Mouse (Mus musculus) liver, embryonic 13.5 days (tissue): Measurements from ENCODE around the gene Ntmt1. TPM values are rescaled to one million over a fixed set of nuclear protein-coding genes. Genes with fewer than 3 reads are reported as not detected.

ENCODE experiments used
- ATAC-seq: fragments of 200-750 bp; cut with Nextera tagmentation; 2 replicates; pipeline ENCODE4 v1.8.0; 2017; ENCODE audit warnings: low read depth, mild to moderate bottlenecking, moderate number of reproducible peaks, moderate library complexity
- DNase-seq: peaks from one replicate; pipeline ENCODE4 v3.0.0; 2022
- H3K27ac ChIP-seq: fragments of 300-500 bp; sonication (generic); 2 replicates; pipeline ENCODE4 v1.5.1; 2015; ENCODE audit warnings: moderate library complexity, mild to moderate bottlenecking, inconsistent platforms
- H3K27me3 ChIP-seq: fragments of 300-500 bp; sonication (generic); 2 replicates; pipeline ENCODE4 v1.6.1; 2015; ENCODE audit warnings: mild to moderate bottlenecking, inconsistent platforms
- H3K36me3 ChIP-seq: fragments of 300-500 bp; sonication (generic); 2 replicates; pipeline ENCODE4 v1.6.1; 2015; ENCODE audit warnings: mild to moderate bottlenecking, inconsistent platforms
- H3K4me1 ChIP-seq: fragments of 300-500 bp; sonication (generic); replicated peaks from 2 replicates; pipeline ENCODE4 v1.6.1; 2015; ENCODE audit warnings: inconsistent platforms
- H3K4me2 ChIP-seq: fragments of 300-500 bp; sonication (generic); 2 replicates; pipeline ENCODE4 v1.6.1; 2015; ENCODE audit warnings: inconsistent platforms, mild to moderate bottlenecking, moderate library complexity
- H3K4me3 ChIP-seq: fragments of 300-500 bp; sonication (generic); replicated peaks from 2 replicates; pipeline ENCODE4 v1.5.1; 2015; ENCODE audit warnings: mild to moderate bottlenecking, inconsistent platforms
- H3K9ac ChIP-seq: fragments of 300-500 bp; sonication (generic); 2 replicates; pipeline ENCODE4 v1.6.1; 2015; ENCODE audit warnings: mild to moderate bottlenecking, inconsistent platforms
- H3K9me3 ChIP-seq: fragments of 300-500 bp; sonication (generic); replicated peaks from 2 replicates; pipeline ENCODE4 v1.6.1; 2016; ENCODE audit warnings: inconsistent platforms
- WGBS: fragments of 180-500 bp; shearing (Covaris S2); methylation state at CpG from one replicate; pipeline ENCODE4 v1.1.7; 2015; ENCODE audit not compliant: insufficient replicate concordance; 5-methylcytosine and 5-hydroxymethylcytosine counted together
- polyA plus RNA-seq: library from polyadenylated mRNA; unstranded; fragments of >200 nt; fragmentation: Nextera tagmentation; extraction: Ambion mirVana; gene quantifications from 2 replicates; pipeline ENCODE4 v1.2.1, GENCODE M21; 2015

Gene Ntmt1
- polyA plus RNA-seq, 1 experiment from 2014 or later: 36.3 TPM

- Histone ChIP-seq H3K9me3 (no peaks in the 10 kb centered on the region), H3K4me2 (peak overlapping the region; percentile 60), H3K4me1 (peaks cover 30% of the 10 kb centered on the region), H3K27me3 (peaks cover 32% of the 10 kb centered on the region), H3K4me3 (peak overlapping the region; percentile 42), H3K27ac (peak overlapping the region; percentile 72), H3K9ac (peak overlapping the region; percentile 57), H3K36me3 (no peaks in the 10 kb centered on the region)
- WGBS: 5% methylated on average over 39 of the region's 40 CpGs
- DNase-seq (no peak), ATAC-seq (peak; percentile 63)
Measured at GRCm38 (mm10) chr2:30784078-30784994, 23.3 kb upstream of the Ntmt1 start.

- no peak for ATAC-seq
- WGBS: 39% methylated on average over 4 of the region's 4 CpGs
- Histone ChIP-seq H3K27me3 (peaks cover 36% of the 10 kb centered on the region), H3K9ac (no peak overlapping the region; the same call in 1 of the 2 replicates), H3K36me3 (no peaks in the 10 kb centered on the region), H3K4me1 (peaks cover 30% of the 10 kb centered on the region), H3K4me3 (no peak overlapping the region), H3K9me3 (no peaks in the 10 kb centered on the region), H3K27ac (no peak overlapping the region), H3K4me2 (no peak overlapping the region)
- DNase-seq: no peak
Measured at GRCm38 (mm10) chr2:30787466-30787865, 20.2 kb upstream of the Ntmt1 start.

GRCm38 (mm10) chr2:30792061-30792460 is 15.6 kb upstream of the Ntmt1 start:
- H3K36me3 ChIP-seq: no peaks in the 10 kb centered on the region
- no peak overlapping the region for H3K9ac ChIP-seq
- H3K4me1 ChIP-seq: peaks cover 25% of the 10 kb centered on the region
- H3K27ac ChIP-seq: no peak overlapping the region
- H3K4me3 ChIP-seq: no peak overlapping the region
- H3K27me3 ChIP-seq: peaks cover 27% of the 10 kb centered on the region
- DNase-seq: no peak
- ATAC-seq: no peak
- no peak overlapping the region for H3K4me2 ChIP-seq
- WGBS: 74% methylated on average over 7 of the region's 7 CpGs
- no peaks in the 10 kb centered on the region for H3K9me3 ChIP-seq

- peaks cover 25% of the 10 kb centered on the region for H3K4me1 ChIP-seq
- H3K27ac ChIP-seq: no peak overlapping the region
- H3K4me2 ChIP-seq: peak overlapping the region; percentile 70
- ATAC-seq (peak; percentile 77), DNase-seq (peak; percentile 80)
- H3K9ac ChIP-seq: peak overlapping the region; percentile 56
- peak overlapping the region; percentile 50 for H3K4me3 ChIP-seq
- no peaks in the 10 kb centered on the region for H3K9me3 ChIP-seq
- H3K27me3 ChIP-seq: peaks cover 47% of the 10 kb centered on the region
- H3K36me3 ChIP-seq: no peaks in the 10 kb centered on the region
- 7% methylated on average over 48 of the region's 48 CpGs for WGBS
Measured at GRCm38 (mm10) chr2:30794179-30795108, 13.2 kb upstream of the Ntmt1 start.

- Histone ChIP-seq H3K27ac (no peak overlapping the region), H3K4me1 (peaks cover 25% of the 10 kb centered on the region), H3K4me2 (peak overlapping the region; percentile 70), H3K9me3 (no peaks in the 10 kb centered on the region), H3K9ac (peak overlapping the region; percentile 56), H3K27me3 (peaks cover 56% of the 10 kb centered on the region), H3K36me3 (no peaks in the 10 kb centered on the region), H3K4me3 (peak overlapping the region; percentile 50)
- DNase-seq (no peak), ATAC-seq (no peak)
- 64% methylated on average over 7 of the region's 7 CpGs for whole genome bisulfite sequencing
Measured at GRCm38 (mm10) chr2:30795271-30795888, 12.2 kb upstream of the Ntmt1 start.

GRCm38 (mm10) chr2:30795889-30796275 is 11.7 kb upstream of the Ntmt1 start:
- peaks cover 27% of the 10 kb centered on the region for H3K4me1 ChIP-seq
- DNase-seq (no peak), ATAC-seq (no peak)
- H3K9me3 ChIP-seq: no peaks in the 10 kb centered on the region
- 60% methylated on average over 5 of the region's 5 CpGs for WGBS
- no peaks in the 10 kb centered on the region for H3K36me3 ChIP-seq
- H3K27me3 ChIP-seq: peaks cover 61% of the 10 kb centered on the region
- H3K4me3 ChIP-seq: no peak overlapping the region
- H3K27ac ChIP-seq: no peak overlapping the region
- peak overlapping the region; percentile 48 for H3K4me2 ChIP-seq
- peak overlapping the region; percentile 3; the same call in 1 of the 2 replicates for H3K9ac ChIP-seq

GRCm38 (mm10) chr2:30796382-30796781 is 11.2 kb upstream of the Ntmt1 start:
- no peak overlapping the region for H3K27ac ChIP-seq
- peaks cover 31% of the 10 kb centered on the region for H3K4me1 ChIP-seq

GRCm38 (mm10) chr2:30799456-30799855 is 8.2 kb upstream of the Ntmt1 start:
- Histone ChIP-seq H3K4me2 (no peak overlapping the region), H3K27ac (no peak overlapping the region), H3K9ac (no peak overlapping the region), H3K9me3 (no peaks in the 10 kb centered on the region), H3K4me3 (no peak overlapping the region), H3K27me3 (peaks cover 91% of the 10 kb centered on the region), H3K36me3 (no peaks in the 10 kb centered on the region), H3K4me1 (peaks cover 34% of the 10 kb centered on the region)
- 59% methylated on average over 3 of the region's 3 CpGs for WGBS
- ATAC-seq (no peak), DNase-seq (no peak)

More at GRCm38 (mm10) chr2:30796382-30796781, 11.2 kb upstream of the Ntmt1 start:
- peak overlapping the region; percentile 3; the same call in 1 of the 2 replicates for H3K9ac ChIP-seq
- DNase-seq (peak; percentile 58), ATAC-seq (peak; percentile 47)
- no peaks in the 10 kb centered on the region for H3K9me3 ChIP-seq
- peaks cover 66% of the 10 kb centered on the region for H3K27me3 ChIP-seq
- WGBS: 4% methylated on average over 11 of the region's 11 CpGs
- H3K4me3 ChIP-seq: peak overlapping the region; percentile 6; the same call in 1 of the 2 replicates
- peak overlapping the region; percentile 48 for H3K4me2 ChIP-seq
- H3K36me3 ChIP-seq: no peaks in the 10 kb centered on the region

GRCm38 (mm10) chr2:30800671-30801066 is 7.0 kb upstream of the Ntmt1 start:
- no peak overlapping the region for H3K27ac ChIP-seq
- WGBS: 23% methylated on average over 7 of the region's 7 CpGs
- H3K4me1 ChIP-seq: peaks cover 25% of the 10 kb centered on the region
- DNase-seq (no peak), ATAC-seq (no peak)
- H3K27me3 ChIP-seq: peaks cover 95% of the 10 kb centered on the region
- no peak overlapping the region for H3K9ac ChIP-seq
- H3K4me3 ChIP-seq: peak overlapping the region; percentile 45; the same call in 1 of the 2 replicates
- no peaks in the 10 kb centered on the region for H3K9me3 ChIP-seq
- H3K36me3 ChIP-seq: no peaks in the 10 kb centered on the region
- H3K4me2 ChIP-seq: peak overlapping the region; percentile 66

GRCm38 (mm10) chr2:30801067-30801852 is 6.4 kb upstream of the Ntmt1 start:
- no peak for DNase-seq
- H3K4me1 ChIP-seq: peaks cover 19% of the 10 kb centered on the region
- H3K9ac ChIP-seq: peak overlapping the region; percentile 24; the same call in 1 of the 2 replicates

More at GRCm38 (mm10) chr2:30801067-30801852, 6.4 kb upstream of the Ntmt1 start:
- 2% methylated on average over 69 of the region's 77 CpGs for WGBS
- Histone ChIP-seq H3K27ac (no peak overlapping the region), H3K9me3 (no peaks in the 10 kb centered on the region), H3K4me3 (peak overlapping the region; percentile 45), H3K27me3 (peaks cover 93% of the 10 kb centered on the region), H3K4me2 (peak overlapping the region; percentile 66), H3K36me3 (no peaks in the 10 kb centered on the region)
- ATAC-seq: no peak
